In the genomic region with DNA sequence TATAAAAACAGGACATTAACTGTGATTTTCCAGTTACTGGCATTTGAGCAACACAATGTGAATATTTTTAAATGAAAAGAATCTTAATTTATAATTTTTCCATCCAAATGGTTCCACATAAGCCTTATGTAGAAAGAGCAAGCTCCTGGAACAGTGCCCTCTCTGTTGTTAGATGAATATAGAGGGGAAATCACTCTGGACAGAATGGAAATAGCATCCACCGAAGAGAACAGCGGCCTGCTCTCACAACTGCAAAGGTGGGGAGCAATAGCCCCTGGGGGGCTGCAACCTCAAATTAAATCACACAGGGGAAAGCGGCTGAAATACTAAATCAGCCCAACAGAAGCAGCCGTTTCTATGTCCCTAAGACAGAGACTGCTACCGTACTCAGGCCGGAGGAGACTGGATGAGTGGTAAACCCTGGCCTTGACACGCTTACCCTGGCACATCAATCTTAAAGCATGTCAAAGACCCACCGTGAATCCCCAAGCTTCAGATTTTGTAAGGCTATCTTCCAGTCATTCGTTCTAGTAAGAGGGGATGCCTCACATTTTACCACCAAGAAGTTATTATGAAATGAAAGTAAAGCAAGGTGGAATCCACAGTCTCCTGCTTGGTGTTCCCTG, we compare ENCODE assay signal across 25 mouse cellular contexts.
DNase-seq lines count a peak whose midpoint lies in the region; ATAC-seq and TF ChIP-seq lines count a peak whose summit lies in the region.
"Had no signal": no experiment of that assay in that cellular context is flagged by ENCODE, and none has a peak within 500 bp of the region (broad histone marks: within the 10 kb centered on the region; RNA-seq: fewer than 3 reads in every experiment).

No protein-coding gene starts in this region.

- H3K9ac ChIP-seq in forebrain, embryonic 15.5 days (replicated peaks): no peak overlapping the region
- H3K9ac ChIP-seq in forebrain, embryonic 12.5 days: no peak overlapping the region
- no peak overlapping the region for H3K9ac ChIP-seq in neural tube, embryonic 11.5 days (ENCODE audit: low read length)
- H3K9ac ChIP-seq in neural tube, embryonic 15.5 days (replicated peaks): no peak overlapping the region
- H3K9ac ChIP-seq in embryonic facial prominence, embryonic 15.5 days: no peak overlapping the region
- H3K9ac ChIP-seq: heart, embryonic 15.5 days; neural tube, embryonic 13.5 days had no signal

- 72% methylated on average over 9 of the region's 9 CpGs for WGBS in forebrain, embryonic 15.5 days
- WGBS in forebrain, embryonic 12.5 days: 88% methylated on average over 9 of the region's 9 CpGs
- 63% methylated on average over 9 of the region's 9 CpGs for WGBS in neural tube, embryonic 11.5 days
- WGBS in neural tube, embryonic 15.5 days: 39% methylated on average over 9 of the region's 9 CpGs
- WGBS in embryonic facial prominence, embryonic 15.5 days: 58% methylated on average over 9 of the region's 9 CpGs

- no peaks in the 10 kb centered on the region for H3K9me3 ChIP-seq in forebrain, embryonic 15.5 days
- no peaks in the 10 kb centered on the region for H3K9me3 ChIP-seq in forebrain, embryonic 12.5 days
- H3K9me3 ChIP-seq in neural tube, embryonic 11.5 days (ENCODE audit: control insufficient read depth, low read length): no peaks in the 10 kb centered on the region
- H3K9me3 ChIP-seq in neural tube, embryonic 15.5 days (replicated peaks): no peaks in the 10 kb centered on the region
- H3K9me3 ChIP-seq in embryonic facial prominence, embryonic 15.5 days (replicated peaks): no peaks in the 10 kb centered on the region
- H3K9me3 ChIP-seq: G1E; heart, embryonic 15.5 days; neural tube, embryonic 13.5 days had no signal

- no peaks in the 10 kb centered on the region for H3K36me3 ChIP-seq in forebrain, embryonic 15.5 days
- H3K36me3 ChIP-seq in forebrain, embryonic 12.5 days (replicated peaks): no peaks in the 10 kb centered on the region
- H3K36me3 ChIP-seq in neural tube, embryonic 11.5 days (ENCODE audit: control insufficient read depth, insufficient read depth, low read length): no peaks in the 10 kb centered on the region
- no peaks in the 10 kb centered on the region for H3K36me3 ChIP-seq in neural tube, embryonic 15.5 days
- H3K36me3 ChIP-seq in embryonic facial prominence, embryonic 15.5 days: no peaks in the 10 kb centered on the region
- H3K36me3 ChIP-seq: heart, embryonic 15.5 days; neural tube, embryonic 13.5 days had no signal

- H3K27me3 ChIP-seq in forebrain, embryonic 15.5 days: no peaks in the 10 kb centered on the region
- no peaks in the 10 kb centered on the region for H3K27me3 ChIP-seq in forebrain, embryonic 12.5 days
- no peaks in the 10 kb centered on the region for H3K27me3 ChIP-seq in neural tube, embryonic 11.5 days (ENCODE audit: control insufficient read depth, insufficient read depth, low read length)
- H3K27me3 ChIP-seq in neural tube, embryonic 15.5 days (replicated peaks): no peaks in the 10 kb centered on the region
- no peaks in the 10 kb centered on the region for H3K27me3 ChIP-seq in embryonic facial prominence, embryonic 15.5 days
- H3K27me3 ChIP-seq: heart, embryonic 15.5 days; neural tube, embryonic 13.5 days had no signal

- 0 out of 2 replicates have a peak overlapping the region, but pooled peaks have one; percentile 23 for H3K27ac ChIP-seq in forebrain, embryonic 15.5 days (replicated peaks)
- no peak overlapping the region for H3K27ac ChIP-seq in forebrain, embryonic 12.5 days
- peak overlapping the region; percentile 61 for H3K27ac ChIP-seq in layer of hippocampus, adult 2 months
- no peak overlapping the region for H3K27ac ChIP-seq in neural tube, embryonic 11.5 days (ENCODE audit: low read depth, low read length)
- no peak overlapping the region for H3K27ac ChIP-seq in neural tube, embryonic 15.5 days (replicated peaks)
- H3K27ac ChIP-seq in embryonic facial prominence, embryonic 15.5 days (replicated peaks): 0 out of 2 replicates have a peak overlapping the region, but pooled peaks have one; percentile 63
- H3K27ac ChIP-seq: heart, embryonic 15.5 days; hindbrain, postnatal 0 days; neural tube, embryonic 13.5 days had no signal

- no peak for ATAC-seq in forebrain, embryonic 15.5 days (replicated peaks)
- no peak for ATAC-seq in forebrain, embryonic 12.5 days (ENCODE audit: low FRiP score)
- no peak for ATAC-seq in neural tube, embryonic 11.5 days (ENCODE audit: insufficient read depth, low FRiP score, low TSS enrichment)
- ATAC-seq in neural tube, embryonic 15.5 days (ENCODE audit: low FRiP score): no peak
- ATAC-seq in embryonic facial prominence, embryonic 15.5 days (ENCODE audit: insufficient number of reproducible peaks, low FRiP score, low TSS enrichment, low read depth): no peak
- ATAC-seq in megakaryocyte-erythroid progenitor cell, adult 5-6 weeks (replicated peaks; ENCODE audit: low FRiP score, low TSS enrichment, poor library complexity, severe bottlenecking): no peak
- ATAC-seq: forebrain, embryonic 14.5 days; hindbrain, postnatal 0 days; intestine, postnatal 0 days had no signal

- no peak overlapping the region for H3K4me3 ChIP-seq in forebrain, embryonic 15.5 days
- no peak overlapping the region for H3K4me3 ChIP-seq in forebrain, embryonic 12.5 days (replicated peaks)
- no peak overlapping the region for H3K4me3 ChIP-seq in layer of hippocampus, adult 2 months
- no peak overlapping the region for H3K4me3 ChIP-seq in neural tube, embryonic 11.5 days (ENCODE audit: low read depth, low read length)
- no peak overlapping the region for H3K4me3 ChIP-seq in neural tube, embryonic 15.5 days (replicated peaks)
- no peak overlapping the region for H3K4me3 ChIP-seq in embryonic facial prominence, embryonic 15.5 days (replicated peaks)
- H3K4me3 ChIP-seq: erythroblast, embryonic 14.5 days; heart, embryonic 15.5 days; neural tube, embryonic 13.5 days had no signal

- no peak overlapping the region for H3K4me2 ChIP-seq in forebrain, embryonic 15.5 days (replicated peaks)
- H3K4me2 ChIP-seq in forebrain, embryonic 12.5 days: no peak overlapping the region
- no peak overlapping the region for H3K4me2 ChIP-seq in neural tube, embryonic 11.5 days (ENCODE audit: low read depth)
- H3K4me2 ChIP-seq in neural tube, embryonic 15.5 days: no peak overlapping the region
- H3K4me2 ChIP-seq in embryonic facial prominence, embryonic 15.5 days (replicated peaks): no peak overlapping the region
- H3K4me2 ChIP-seq: heart, embryonic 15.5 days; neural tube, embryonic 13.5 days had no signal

- no peak for TF ChIP-seq CTCF in layer of hippocampus, adult 2 months (conservative IDR thresholded peaks at IDR 0.05)

- peak in 1 of 2 experiments; percentile 20 for DNase-seq in layer of hippocampus, adult 2 months (ENCODE audit: low spot score in 2 of 2)
- no peak for DNase-seq in layer of hippocampus, adult 8-10 months (ENCODE audit: low spot score in 2 of 2)
- peak; percentile 20 for DNase-seq in neural tube, embryonic 11.5 days (ENCODE audit: low spot score)
- DNase-seq: cerebellum, adult 2 months; cerebellum, postnatal 36 days; gastrocnemius, postnatal 36 days; heart, postnatal 4 days; kidney, postnatal 36 days; left cerebral cortex, postnatal 4 days; liver; lung, postnatal 10 days; right cerebral cortex, postnatal 4 days; thymus, adult 2 months had no signal

- H3K4me1 ChIP-seq in forebrain, embryonic 15.5 days: peaks cover 13% of the 10 kb centered on the region
- no peaks in the 10 kb centered on the region for H3K4me1 ChIP-seq in forebrain, embryonic 12.5 days
- no peaks in the 10 kb centered on the region for H3K4me1 ChIP-seq in neural tube, embryonic 11.5 days (ENCODE audit: control insufficient read depth, insufficient read depth, low read length)
- 0 out of 2 replicates have a peak, but pooled peaks cover 17% of the 10 kb centered on the region for H3K4me1 ChIP-seq in neural tube, embryonic 15.5 days
- H3K4me1 ChIP-seq in embryonic facial prominence, embryonic 15.5 days: peaks cover 13% of the 10 kb centered on the region; the same call in 1 of the 2 replicates

Comparison
In these comparisons a context has a peak if more than half of its experiments do, and no peak if none do; other contexts are left out.
1. H3K27ac ChIP-seq: peak in forebrain, embryonic 15.5 days (single experiment), layer of hippocampus, adult 2 months (single experiment) and embryonic facial prominence, embryonic 15.5 days (single experiment); none in forebrain, embryonic 12.5 days (single experiment), neural tube, embryonic 11.5 days (single experiment) and neural tube, embryonic 15.5 days (single experiment).